Mouse (Mus musculus) bone marrow, adult 2 months (tissue): ENCODE results near the gene Fbxo9. TPM values are rescaled to one million over a fixed set of nuclear protein-coding genes. Genes with fewer than 3 reads are reported as not detected.

Source experiments
- H3K27ac ChIP-seq: fragments of 200-500 bp; 2 replicates; pipeline ENCODE4 v1.5.1; 2012; ENCODE audit warnings: low read depth, mild to moderate bottlenecking, control low read depth, inconsistent platforms, low read length; ENCODE audit not compliant: control insufficient read depth, poor library complexity, insufficient read depth
- H3K4me1 ChIP-seq: fragments of 200-500 bp; 2 replicates; pipeline ENCODE4 v1.6.1; 2011; ENCODE audit warnings: low read length; ENCODE audit not compliant: control insufficient read depth, insufficient read depth
- H3K4me3 ChIP-seq: fragments of 200-500 bp; replicated peaks from 2 replicates; pipeline ENCODE3; 2011; ENCODE audit warnings: mild to moderate bottlenecking, low read depth, low read length, control low read depth; ENCODE audit not compliant: control insufficient read depth
- CTCF ChIP-seq: fragments of 200-500 bp; IDR thresholded peaks from 2 replicates; pipeline ENCODE4 v1.5.1; 2011; ENCODE audit warnings: low read length, control low read depth; ENCODE audit not compliant: control insufficient read depth, insufficient read depth
- POLR2A ChIP-seq: fragments of 200-500 bp; IDR thresholded peaks from 2 replicates; pipeline ENCODE4 v1.6.1; 2011; ENCODE audit warnings: low read depth, mild to moderate bottlenecking, control low read depth, low read length, borderline replicate concordance; ENCODE audit not compliant: control insufficient read depth
- WGBS: fragments of 180-500 bp; shearing (Covaris S2); methylation state at CpG from one replicate; pipeline ENCODE4 v1.1.7; 2018; 5-methylcytosine and 5-hydroxymethylcytosine counted together
- polyA plus RNA-seq: library from polyadenylated mRNA; stranded (reverse); fragments of >200 nt; gene quantifications from 2 replicates; pipeline ENCODE4 v1.2.4, GENCODE M21; 2011; ENCODE audit warnings: low replicate concordance; ENCODE audit not compliant: missing spikeins, insufficient read depth, insufficient read length

Fbxo9 gene
- polyA plus RNA-seq, 1 experiment = 66.8 TPM

DNA sequence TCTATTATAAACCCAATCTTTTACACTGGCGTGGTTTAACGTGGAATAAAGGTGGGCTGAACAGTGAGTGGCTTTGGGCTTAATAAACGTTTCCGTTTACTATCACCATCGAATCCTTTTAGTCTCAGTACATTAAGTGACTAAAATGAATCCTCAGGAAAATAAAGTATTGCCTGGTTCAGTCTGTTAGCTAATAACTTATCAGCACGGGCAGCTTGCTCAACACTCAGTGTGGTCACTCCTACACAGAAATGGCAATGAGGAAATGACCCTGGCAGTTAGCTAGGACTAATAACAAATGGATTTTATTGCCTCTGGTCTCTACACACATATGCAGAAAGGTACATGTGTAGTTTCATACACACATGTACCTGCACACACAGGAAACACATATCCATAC is 3.9 kb downstream of the Fbxo9 start:
- H3K4me3 ChIP-seq = no peak overlapping the region
- peaks cover 2% of the 10 kb centered on the region; the same call in 1 of the 2 replicates for H3K4me1 ChIP-seq
- WGBS = 21% methylated on average over 6 of the region's 6 CpGs
- no peak overlapping the region; the same call in 1 of the 2 replicates for H3K27ac ChIP-seq
- TF ChIP-seq CTCF (no peak), POLR2A (no peak)

DNA sequence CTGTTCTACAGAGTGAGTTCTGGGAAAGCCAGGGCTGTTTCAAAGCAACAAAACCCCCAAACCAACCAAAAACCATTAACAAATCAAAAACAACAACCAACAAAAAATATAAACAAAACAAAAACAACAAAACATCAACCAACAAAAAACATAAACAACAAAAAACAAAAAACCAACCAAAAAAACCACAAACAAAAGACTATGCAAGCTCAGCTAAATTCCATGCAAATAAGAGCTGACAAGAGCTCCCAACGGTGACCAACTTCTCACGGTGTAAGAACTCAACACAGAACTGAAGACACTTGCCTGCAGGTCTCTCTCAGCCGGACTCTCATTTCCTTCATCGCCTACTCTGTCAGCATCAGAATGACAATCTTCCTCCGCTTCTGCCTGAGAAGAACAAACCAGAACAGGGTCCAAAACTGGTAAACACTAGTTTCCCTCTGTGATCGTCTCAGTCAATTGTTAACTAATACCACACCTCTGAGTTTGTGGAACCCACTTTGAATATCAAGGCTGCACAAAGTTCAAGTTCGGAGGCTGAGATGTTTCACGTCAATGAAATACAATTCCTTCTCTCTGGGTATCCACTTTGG is 4.8 kb downstream of the Fbxo9 start:
- WGBS = 81% methylated on average over 8 of the region's 8 CpGs
- Histone ChIP-seq H3K27ac (peak overlapping the region; percentile 7; the same call in 1 of the 2 replicates), H3K4me1 (peaks cover 2% of the 10 kb centered on the region; the same call in 1 of the 2 replicates), H3K4me3 (no peak overlapping the region)
- no peak for TF ChIP-seq POLR2A
- no peak for TF ChIP-seq CTCF

DNA sequence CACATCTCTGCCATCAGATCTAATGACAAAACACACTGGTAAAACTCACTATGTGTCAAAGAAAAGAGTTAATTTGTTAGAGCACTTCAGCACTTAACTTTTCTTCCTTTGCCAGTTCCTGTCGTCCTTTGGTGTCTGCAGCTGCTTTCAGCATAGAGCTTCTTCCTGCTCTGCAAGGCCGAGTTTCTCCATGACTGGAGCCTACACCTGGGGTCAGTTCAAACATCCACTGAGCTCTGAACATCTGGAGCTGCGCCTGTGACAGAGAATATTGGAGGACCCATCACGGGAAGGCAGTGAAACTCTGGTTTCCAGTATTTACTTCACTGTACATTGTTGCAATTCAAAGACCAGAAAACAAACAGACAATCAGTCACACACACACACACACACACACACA is 7.4 kb downstream of the Fbxo9 start:
- WGBS = 11% methylated on average over 4 of the region's 4 CpGs
- Histone ChIP-seq H3K4me3 (no peak overlapping the region), H3K4me1 (peaks cover 2% of the 10 kb centered on the region; the same call in 1 of the 2 replicates), H3K27ac (peak overlapping the region; percentile 66; the same call in 1 of the 2 replicates)
- no peak for TF ChIP-seq POLR2A

DNA sequence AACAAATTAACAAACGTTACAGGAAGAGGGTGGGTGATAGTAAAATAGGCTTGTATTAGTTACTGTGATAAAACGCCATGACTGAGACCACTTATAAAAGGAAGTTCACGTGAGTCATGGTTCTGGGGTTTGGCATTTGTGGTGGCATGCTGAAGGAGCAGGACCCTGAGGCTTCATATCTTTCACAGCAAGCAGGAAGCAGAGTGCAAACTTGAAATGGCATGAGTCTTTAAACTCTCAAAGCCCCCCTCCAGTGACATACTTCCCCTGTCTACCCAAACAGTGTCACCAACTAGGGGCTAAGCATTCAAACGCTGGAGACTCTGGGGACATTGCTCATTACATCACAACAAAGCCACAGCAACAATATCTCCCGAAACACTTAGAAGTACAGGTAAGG is 7.9 kb downstream of the Fbxo9 start:
- H3K4me1 ChIP-seq = peaks cover 2% of the 10 kb centered on the region; the same call in 1 of the 2 replicates
- TF ChIP-seq POLR2A = no peak
- TF ChIP-seq CTCF = no peak
- peak overlapping the region; percentile 15; the same call in 1 of the 2 replicates for H3K27ac ChIP-seq
- no peak overlapping the region for H3K4me3 ChIP-seq
- 5% methylated on average over 5 of the region's 5 CpGs for WGBS

DNA sequence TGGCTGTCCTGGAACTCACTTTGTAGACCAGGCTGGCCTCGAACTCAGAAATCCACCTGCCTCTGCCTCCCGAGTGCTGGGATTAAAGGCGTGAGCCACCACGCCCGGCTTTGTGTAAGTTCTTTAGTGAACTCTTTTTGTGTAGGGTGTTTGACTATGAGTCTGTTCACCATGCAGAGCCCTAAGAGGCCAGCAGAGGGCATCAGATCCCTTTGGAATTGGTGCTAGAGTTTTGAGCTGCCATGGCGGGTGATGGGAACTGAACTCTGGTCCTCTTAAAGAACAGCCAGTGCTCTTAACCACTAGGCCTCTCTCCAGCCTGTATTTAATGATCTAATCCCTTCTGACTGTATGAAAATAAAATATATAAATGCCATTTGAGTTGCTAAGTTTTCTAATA is 12.5 kb downstream of the Fbxo9 start:
- TF ChIP-seq POLR2A (no peak), CTCF (peak; percentile 24; the same call in 1 of the 2 replicates)
- 89% methylated on average over 6 of the region's 6 CpGs for WGBS

DNA sequence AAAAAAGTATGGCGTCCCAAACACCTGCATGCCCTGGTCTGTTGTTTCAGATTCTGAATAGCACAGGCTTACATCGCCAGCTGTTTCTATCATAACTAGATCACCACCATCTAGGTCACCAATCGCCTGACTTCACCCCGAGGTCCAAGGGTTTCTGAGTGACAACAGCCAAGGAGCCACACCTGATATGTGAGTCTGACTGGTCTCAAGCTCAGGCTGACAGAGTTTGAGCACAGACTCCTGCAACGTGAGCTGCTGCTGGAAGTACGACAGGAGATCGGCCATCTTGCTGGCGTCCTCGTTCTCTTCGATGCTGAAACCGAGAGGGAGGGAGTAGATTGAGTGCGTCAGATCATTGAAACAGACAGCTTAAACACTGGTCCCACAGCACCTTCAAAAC is 13.2 kb downstream of the Fbxo9 start:
- Histone ChIP-seq H3K4me1 (no peaks in the 10 kb centered on the region), H3K4me3 (no peak overlapping the region), H3K27ac (no peak overlapping the region)
- TF ChIP-seq CTCF (no peak), POLR2A (no peak)
- 90% methylated on average over 12 of the region's 12 CpGs for WGBS

More for the DNA sequence above, 12.5 kb downstream of the Fbxo9 start:
- Histone ChIP-seq H3K4me1 (peaks cover under 1% of the 10 kb centered on the region; the same call in 1 of the 2 replicates), H3K27ac (no peak overlapping the region), H3K4me3 (no peak overlapping the region)

DNA sequence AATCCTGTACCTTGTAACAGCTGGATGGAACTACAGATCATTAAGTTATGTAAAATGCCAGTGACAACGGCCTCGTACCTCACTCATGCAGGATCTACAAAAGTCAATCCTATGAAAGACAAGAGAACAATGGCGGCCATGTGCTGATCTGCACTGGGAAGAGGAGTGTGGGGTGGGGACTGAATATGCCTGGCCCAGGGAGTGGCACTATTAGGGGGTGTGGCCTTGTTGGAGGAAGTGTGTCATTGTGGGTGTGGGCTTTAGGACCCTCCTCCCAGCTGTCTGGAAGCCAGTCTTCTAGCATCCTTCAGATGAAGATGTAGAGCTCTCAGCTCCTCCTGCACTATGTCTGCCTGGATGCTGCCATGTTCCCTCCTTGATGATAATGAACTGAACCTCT is 18.3 kb downstream of the Fbxo9 start:
- 90% methylated on average over 3 of the region's 3 CpGs for WGBS
- Histone ChIP-seq H3K27ac (no peak overlapping the region), H3K4me3 (no peak overlapping the region), H3K4me1 (no peaks in the 10 kb centered on the region; the same call in 1 of the 2 replicates)
- TF ChIP-seq CTCF (no peak), POLR2A (no peak)

DNA sequence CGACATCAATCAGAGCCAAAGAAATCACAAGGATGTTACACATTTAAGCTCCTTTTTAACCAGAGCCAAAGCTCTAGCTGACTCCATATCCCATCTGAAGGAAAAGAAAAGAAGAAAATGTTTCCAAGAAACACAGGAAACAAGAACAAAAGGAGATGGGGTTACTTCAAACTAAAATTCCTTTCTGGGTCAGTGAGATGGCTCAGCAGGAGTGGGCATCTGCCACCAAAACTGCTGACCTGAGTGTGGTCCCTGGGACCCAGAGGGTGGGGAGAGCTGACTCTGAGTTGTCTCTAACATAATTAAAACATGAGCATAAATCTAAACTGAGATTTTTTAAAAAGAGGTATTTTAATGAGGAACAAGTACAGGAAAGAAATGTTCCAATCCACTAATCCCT is 19.0 kb downstream of the Fbxo9 start:
- H3K4me3 ChIP-seq = no peak overlapping the region
- H3K4me1 ChIP-seq = peaks cover 1% of the 10 kb centered on the region; the same call in 1 of the 2 replicates
- 90% methylated on average over 1 of the region's 1 CpGs for WGBS
- TF ChIP-seq CTCF (no peak), POLR2A (no peak)
- no peak overlapping the region for H3K27ac ChIP-seq
